Mouse (Mus musculus) cerebellum, postnatal 4 days (tissue): ENCODE measurements at regions not wholly inside any gene's neighbourhood (a gene's known extent, or its start where the extent isn't known, plus 50 kb on each side); places are given as distances from the start of the nearest gene placed in this dataset.

ENCODE experiments used
- DNase-seq, 2 experiments: peaks; one replicate each; pipeline ENCODE4 v3.0.0; 2022; ENCODE audit warnings: low spot score in 2 of 2, mixed read lengths in 1 of 2

DNA sequence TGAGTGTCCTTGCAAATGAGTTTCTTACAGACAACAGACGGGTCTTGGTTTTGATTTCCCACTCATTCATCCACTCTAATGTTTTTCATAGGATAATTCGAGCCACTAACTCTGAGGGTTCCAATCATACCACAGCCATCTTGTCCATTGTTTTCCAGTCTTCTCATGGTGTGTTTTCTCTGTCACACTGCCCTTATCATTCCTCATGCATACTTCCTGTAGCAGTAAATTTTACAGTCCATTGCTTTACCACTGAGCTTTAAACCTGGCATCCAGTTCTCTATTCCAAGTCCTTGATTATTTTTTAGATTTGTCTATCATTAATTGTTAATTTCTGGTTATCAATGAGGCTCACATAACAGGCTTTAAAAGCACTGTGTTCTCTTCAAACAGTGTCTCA lies 290.0 kb upstream of the Nrsn1 start:
- DNase-seq: no peak

DNA sequence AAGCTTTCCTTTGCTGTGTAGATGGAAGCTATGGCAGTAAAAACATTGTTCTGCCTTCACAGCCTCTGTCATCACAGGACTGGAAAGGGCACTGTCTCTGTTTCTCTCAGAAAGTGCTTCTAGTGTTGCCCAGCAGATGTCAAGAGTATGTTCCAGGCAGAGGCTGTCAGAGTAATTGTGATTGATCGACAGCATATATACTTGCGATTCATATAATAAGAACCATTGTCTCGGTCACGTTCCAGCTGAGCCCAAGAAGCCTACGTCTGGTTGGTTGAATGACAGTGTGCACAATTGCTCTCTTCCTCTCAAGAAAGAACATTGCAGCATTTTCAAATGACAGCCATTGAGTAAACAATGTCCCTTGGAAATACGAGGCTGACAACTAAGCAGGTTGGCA lies 284.7 kb upstream of the Nrsn1 start:
- no peak for DNase-seq

DNA sequence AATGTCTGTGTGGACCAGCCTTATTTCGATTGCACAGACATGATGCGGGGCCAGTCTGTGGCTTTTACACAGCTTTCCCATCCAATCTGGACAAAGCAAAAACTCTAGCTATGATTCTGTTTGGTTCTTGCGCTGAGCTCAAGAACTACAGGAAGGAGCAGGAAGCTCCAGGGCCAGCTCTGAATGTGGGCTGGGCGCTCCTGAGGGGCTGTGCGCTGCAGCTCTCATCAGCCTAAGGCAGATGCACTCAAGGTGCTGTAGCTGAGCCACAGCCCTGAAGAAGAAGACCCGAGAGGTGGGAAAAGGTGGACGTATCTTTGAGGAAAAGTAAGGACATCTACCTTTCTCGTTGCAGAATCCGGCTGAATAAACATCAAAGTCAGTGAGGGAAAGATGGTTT lies 278.2 kb upstream of the Nrsn1 start:
- no peak for DNase-seq

DNA sequence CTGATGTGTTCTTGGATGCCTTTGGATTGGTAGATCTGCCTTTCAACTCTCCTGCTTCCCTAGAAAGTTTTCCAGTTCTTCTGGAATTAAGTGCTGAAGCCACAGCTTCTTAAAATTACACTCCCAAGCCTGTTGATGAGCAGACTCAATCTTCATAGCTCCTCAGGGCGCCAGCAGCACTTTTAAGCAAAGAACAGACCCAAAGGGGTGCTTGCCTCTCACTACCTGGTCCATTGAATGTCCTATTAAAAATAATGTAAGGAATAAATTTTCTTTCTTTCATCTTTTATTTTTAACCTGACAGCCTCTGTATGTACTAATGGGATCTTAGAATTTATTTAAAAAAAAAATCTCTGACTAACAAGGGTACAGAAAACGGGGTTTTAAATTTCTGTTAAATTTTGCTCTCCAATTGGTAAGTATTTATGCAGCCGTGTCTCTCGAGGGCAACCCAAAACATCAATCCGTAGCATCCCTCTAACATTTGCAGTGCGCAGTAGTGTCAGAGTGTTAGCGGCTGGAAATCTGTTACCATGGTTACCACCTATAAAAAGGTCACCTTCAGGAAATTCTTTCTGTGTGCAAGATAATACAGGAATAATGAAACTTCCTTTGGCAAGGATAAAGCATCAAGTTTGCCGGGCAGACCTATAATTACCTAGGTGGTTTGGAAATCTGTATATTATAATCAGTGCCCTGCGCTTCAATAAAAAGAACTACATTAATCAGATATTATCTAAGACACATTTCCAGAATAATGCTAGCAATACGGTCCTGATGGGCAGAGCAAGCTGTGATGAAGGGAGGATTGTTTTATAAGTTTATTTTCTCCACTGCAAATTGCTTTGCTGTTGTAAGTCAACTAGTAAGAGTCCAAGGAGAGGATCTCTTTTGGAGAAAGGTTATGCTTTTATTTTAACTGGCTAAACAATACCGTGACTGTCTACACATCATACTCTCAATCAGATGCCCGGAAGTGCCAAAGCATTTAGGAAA lies 277.1 kb upstream of the Nrsn1 start:
- no peak for DNase-seq

DNA sequence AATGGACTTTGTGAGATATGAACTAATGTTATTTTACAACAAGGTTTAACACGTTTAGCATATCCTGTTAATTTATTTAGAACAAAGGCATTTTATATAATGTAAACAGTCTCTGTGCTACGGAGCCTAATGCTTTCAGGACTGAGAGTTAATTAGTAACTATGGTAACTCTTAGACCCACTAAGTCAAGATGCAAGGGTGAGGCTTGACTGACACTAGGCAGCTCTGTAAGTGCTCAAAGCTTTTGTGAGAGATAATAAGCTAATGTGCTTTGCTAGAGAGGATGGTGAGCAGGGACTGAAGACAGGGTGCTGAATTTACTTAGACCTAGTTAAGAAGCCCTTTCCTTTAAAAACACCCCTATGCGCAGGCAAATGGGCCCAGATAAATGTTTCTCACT lies 253.8 kb upstream of the Nrsn1 start:
- no peak for DNase-seq

DNA sequence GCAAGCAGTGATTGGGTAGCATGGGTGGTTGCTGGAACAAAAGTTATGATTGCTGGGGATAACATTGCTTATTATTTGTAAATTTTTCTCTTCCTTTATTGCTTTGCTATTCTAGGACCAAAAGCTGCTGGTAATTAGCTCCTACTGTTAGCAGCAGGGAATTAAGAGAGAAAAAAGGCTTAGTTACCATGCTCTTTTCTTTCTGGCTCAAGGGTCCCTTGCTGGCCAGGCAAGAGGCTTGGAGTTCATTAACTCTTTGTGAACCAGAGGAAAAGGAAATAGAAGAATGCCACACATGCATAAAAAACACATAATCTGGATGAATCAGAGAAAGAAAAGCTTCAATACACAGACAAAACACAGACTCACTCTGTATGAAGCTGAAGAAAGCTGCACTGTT lies 237.1 kb upstream of the Nrsn1 start:
- no peak for DNase-seq

DNA sequence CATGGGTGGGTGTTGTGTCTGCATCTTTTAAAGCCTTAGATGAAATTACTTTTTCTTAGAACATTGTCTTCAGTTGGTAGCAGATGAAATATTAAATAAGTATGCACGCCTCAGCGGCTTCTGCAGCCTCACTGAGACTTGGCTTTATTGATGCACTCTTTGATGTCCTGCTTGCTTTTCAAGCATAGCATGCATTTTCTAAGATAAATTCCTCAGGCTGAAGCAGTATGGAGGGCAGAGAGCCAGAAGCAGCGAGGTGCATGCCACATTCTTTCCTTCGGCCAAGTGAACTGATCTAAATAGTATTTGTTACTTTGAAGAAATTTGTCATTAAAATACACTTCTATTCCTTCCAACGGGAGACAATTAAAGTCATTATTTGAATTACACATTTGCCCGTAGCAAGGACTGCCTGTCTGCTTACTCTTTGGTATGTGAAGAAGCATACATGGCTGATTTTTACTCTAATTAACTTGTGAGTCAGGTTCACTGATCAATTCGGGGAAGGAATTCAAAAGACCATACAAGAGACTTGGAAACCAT lies 224.3 kb upstream of the Nrsn1 start:
- no peak for DNase-seq

DNA sequence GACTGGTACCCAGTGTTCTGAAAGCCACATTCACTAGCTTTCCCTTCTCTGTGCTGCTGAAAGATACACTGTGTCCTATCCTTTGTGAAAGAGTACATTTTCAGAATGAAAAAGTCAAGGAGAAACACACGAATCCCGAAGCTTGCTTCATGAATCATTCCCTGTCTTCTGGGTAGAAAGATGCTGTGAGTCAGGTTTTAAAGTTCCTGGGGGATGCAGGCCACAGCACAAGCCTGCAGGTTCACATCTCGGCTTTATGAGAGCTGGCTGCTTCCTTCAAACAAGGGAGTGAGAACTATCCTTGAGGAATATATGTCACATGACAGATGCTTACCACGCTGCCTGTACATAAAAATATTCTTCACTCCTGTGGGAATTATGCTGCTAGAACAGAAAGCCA lies 219.7 kb upstream of the Nrsn1 start:
- no peak for DNase-seq

DNA sequence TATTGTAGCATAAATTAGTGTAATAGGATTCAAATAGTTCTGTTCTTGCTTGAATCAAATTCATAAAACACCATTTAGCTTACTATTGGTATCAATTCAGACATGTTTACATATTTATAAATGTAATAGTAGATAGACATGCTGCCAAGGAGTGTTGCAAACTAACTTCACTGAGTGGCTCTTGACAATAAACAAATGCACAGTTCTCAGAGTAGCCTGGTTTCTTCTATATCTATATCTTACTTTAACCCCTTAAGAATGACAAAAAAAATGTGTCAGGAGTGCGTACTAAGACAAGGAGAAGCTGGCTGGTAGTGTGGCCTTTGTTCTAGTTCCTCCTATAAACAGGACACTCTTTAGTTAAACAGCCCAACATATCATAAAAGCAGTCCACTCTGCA lies 213.0 kb upstream of the Nrsn1 start:
- DNase-seq: no peak

DNA sequence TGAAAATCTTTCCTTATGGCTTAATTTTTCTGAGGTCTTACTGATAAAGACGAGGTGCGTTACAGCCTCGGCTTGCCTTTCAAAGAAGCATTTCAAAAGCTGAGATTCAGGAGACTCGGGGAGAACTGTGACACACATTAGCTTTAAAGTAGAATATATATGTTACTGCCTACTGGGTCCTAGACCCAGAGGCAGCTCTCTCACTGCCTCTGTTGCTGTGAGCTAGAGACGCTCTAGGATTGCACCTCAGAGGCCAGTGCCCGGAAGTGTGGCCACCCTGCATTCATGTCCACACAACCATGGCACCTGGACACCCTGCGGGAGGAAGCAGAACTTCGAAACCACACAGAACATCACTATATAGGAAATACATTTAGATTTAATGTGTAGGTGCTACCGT lies 181.6 kb upstream of the Nrsn1 start:
- no peak for DNase-seq

DNA sequence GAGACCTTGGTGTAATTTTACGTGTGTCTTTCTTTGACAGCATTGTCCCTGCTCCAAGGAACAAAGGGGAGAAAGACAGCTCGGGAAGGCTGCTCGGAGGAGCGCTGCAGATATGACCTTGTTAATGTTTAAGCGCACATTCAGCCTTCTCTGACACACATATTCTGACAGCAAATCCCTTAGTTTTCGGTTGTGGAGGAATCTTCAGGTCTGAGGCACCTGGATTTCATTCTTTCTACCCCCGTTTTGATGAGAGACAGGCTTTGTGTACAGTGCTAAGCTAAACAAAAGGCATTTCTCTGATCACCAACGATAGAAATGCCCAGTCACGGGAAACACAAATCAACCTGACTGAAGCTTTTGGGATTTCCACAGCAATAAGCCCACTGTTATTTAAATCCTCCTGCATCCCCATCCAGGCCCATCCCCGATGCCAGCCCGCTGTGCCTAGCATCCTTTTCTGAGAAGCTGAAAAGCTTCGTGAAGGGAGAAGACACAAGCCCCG lies 181.1 kb upstream of the Nrsn1 start:
- DNase-seq: no peak

DNA sequence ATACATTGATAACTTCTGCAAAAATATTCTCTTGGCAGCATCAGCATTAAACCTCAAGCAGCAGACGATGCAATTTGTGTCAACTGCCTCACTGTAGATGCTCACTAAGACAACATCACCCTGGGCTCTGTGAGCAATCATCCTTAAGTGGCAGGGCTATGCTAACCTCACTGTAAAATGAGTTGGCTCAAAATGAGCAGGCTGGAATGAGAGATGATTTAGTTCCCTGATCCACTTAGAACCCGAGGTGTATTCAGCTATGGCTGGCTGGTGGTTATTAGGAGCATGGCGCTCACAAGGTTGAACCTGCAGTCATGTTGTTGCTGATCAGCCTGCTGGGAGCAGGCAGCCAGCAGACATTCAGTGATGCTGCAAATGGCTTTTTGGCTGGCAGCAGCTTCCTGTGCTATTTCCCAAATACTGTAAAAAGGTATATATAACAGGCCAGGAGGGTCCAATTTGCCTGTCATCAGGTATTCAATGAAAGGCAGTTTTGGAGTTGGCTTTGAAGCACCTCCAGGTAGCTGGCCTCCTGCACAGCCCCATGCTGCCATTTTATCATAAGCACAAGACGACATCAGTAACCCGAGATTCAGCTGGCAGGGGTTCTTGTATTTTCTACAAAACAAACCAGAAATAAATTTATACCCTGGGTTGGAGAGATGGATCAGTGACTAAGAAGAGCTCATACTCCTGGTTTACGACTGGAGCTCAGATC lies 159.6 kb upstream of the Nrsn1 start:
- no peak for DNase-seq

DNA sequence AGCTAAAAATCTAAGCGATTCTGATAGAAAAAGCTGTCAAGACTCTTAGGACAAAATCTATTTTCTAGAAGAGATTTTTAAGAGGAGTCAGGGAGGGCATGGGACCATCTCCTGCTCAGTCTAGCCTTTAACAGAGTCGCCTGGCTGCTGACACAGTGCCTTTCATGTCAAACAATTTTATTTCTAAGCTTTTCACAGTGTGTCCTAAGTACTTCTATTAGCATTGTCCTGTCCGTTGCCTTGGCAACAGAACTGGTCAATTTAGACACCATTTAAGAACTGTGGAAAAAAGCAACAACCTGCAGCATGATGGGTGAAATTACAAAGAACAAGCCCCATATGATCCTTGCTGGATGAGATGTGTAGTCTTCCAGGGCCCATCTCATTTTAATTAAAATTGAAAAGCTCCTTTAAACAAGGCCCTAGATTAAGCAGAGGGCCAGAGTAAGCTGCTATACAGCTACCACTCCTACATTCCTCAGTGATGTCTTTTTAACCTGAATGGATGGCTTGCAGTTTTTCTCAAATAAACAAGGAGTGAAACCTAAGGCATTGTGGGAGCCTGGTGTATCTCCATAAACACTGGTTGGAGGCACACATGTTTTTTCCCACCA lies 133.0 kb upstream of the Nrsn1 start:
- DNase-seq: no peak

DNA sequence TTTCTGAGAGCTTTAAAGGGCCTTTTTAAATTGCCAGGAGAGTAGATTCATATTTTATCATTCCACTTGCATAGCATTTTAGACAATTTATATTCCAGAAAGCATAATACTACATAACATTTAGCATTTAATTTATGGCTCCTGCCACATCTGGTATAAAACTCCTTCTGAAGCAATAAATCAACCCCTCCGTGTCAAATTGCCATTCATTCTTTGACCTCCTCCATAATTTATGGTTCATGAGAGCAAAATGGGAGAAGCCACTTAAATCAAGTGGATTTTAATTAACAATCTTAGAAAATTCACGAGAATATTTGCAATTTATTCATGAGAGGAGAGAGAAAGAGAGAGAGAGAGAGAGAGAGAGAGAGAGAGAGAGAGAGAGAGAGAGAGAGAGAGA lies 132.4 kb upstream of the Nrsn1 start:
- no peak for DNase-seq

DNA sequence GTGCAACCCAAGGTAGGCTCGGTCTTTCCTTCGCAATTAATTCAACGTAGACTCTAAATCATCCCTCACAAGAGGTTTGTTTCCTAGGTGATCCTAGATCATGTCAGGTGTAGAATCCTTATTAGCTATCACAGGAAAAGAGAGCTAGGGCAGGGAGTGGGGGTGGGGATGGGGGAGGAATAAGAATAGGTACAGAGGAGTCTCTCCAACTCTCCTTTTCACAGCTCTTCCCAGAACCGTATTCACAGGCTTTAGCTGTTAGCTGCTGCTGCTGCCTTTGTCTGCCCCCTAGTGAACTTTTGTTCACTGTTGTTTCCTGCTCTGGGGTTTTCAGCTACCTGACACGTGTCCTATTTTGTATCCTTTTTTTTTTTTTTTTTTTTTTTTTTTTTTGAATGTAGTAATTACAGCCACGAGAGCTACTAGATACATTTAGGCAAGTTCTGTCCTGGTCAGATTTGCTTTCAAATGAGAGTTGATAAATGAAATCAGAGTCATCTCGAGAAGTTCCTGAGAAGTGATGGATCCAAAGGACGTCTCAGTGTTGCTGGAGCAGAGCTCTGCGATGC lies 131.7 kb upstream of the Nrsn1 start:
- no peak for DNase-seq

DNA sequence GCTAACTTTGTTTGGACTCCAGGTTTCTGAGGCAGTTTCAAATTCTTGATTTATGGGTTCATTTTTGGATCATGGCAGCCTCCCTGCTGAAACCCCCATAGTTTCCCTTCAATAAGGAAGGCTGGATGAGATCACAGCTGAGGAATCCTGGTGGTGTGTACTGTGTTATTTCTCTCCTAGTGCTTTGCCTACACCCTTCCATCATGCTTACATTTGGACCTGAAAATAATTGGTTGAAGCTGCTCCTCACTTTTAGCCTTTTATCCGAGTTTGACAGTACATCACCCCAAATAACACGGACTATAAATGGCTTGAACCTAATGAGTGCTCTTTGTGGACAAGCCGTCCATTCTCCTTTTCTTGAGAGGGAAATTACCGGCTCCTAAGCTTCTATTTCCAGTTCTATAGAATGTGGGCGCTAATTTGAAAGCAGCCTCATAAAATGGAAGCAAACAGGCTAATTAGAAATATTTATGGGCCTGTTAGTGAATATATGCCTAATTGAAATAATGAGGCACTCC lies 122.5 kb upstream of the Nrsn1 start:
- no peak for DNase-seq

DNA sequence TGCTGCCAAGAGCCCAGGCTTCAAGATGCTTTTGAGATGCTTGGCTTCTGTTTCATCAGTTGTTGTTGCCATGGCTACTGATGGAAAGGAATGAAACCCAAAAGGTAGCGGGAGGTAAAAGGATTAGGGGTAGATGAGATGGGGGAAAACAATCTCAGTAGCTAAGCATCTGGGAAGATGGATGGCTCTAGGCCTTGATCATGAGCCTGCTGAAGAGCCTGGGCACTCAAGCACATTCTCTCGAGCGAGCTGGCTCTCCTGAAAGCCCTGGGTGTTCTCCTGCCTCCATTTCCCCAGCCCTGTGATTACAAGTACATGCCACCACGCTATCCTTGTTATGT lies 92.3 kb upstream of the Nrsn1 start:
- DNase-seq: peak in 1 of 2 experiments; percentile 4

DNA sequence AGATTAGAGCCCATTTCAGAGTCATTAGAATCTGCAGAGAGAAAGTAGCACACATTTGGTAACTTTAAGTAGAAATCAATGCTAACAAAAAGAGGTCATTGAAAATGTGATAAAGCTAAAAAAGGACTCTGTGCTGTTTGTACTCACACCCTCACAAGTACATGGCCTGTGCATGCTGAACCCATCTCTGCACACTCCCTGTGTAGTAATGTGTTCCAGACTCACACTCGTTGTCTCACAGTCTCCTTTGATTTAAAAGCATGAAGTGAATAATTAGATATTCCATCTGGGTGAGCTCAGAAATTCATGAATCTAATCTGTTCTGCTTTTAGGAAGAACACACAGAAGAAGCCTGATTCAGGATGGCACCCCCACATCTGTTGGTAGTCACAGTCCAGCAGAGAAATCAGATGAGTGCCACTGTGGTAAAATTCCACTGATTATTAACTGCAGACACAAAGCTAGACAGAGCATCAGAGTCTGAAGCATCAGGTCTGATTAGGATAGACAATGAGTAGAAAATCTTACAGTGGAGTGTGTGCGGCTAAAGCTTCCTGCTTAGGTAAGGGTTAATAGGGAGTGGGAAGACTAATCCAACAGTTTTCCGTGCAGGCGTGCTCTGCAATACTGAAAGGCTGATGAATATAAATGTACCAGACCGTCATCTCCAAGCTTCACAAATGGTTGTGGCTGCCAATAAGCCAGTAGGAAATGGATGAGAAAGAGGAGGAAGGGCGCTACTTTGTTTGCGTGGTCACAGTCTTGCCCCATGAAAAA lies 91.7 kb upstream of the Nrsn1 start:
- no peak for DNase-seq

DNA sequence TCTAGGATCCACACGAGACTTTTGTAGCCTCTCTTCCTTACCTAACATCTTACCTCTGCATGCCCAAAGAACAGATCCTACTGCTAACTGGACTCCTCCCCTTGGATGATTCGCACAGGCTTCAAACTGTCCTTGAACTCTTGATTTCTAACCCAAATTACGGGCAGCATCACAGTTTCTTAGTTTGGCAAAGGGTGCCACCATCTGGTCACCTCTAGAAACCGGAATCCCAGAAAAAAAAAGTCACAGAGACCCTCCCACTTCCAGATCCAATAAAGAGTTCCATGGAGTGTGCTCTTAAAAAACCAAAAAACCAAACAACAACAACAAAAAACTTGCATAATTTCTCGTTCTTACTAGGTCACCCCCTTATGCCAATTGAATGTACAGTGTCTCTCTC lies 77.3 kb upstream of the Nrsn1 start:
- DNase-seq: no peak

DNA sequence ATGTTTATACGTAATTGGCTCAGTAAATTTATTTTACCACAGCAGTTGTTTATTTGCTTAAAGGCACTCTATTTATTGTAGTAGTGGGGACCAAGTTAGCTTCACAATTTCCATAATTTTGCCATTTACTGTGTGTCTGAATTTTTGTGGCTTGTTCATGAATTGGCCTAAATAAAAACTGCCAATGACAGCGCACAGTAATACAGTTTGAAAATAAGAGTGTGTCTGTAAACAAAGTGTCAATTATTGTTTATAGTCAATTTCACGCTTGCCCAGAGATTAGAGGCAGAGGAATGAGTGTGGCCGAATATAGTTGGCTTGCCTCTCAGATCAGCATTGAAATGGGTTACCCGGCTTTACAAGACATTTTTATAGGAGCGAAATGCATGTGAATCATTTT lies 73.0 kb upstream of the Nrsn1 start:
- DNase-seq: no peak

DNA sequence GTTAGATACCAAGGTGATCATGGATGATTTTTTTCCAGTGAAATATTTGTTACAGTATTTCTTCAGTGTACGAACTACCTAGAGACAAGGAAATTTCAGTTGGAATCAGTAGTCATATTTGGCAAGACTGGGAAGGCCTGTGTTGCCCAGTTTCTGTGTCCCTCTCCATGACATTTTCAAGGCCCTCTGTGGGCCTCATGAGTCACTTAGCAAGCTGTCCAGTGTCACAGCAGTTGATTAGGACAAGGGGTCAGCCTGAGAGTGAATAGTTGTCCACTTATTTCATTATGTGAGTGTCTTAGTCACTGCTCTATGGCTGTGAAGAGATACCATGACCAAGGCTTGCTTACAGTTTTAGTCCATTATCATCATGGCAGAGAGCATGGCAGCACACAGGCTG lies 71.5 kb upstream of the Nrsn1 start:
- DNase-seq: no peak
